Mouse (Mus musculus) intestine, postnatal 0 days (tissue): ENCODE data around the gene Rspo3. TPM values are rescaled to one million over a fixed set of nuclear protein-coding genes. Genes with fewer than 3 reads are reported as not detected.

ENCODE experiments used
- ATAC-seq: fragments of 200-750 bp; cut with Nextera tagmentation; 2 replicates; pipeline ENCODE4 v1.8.0; 2017; ENCODE audit warnings: mild to moderate bottlenecking, moderate TSS enrichment, moderate library complexity
- H3K27ac ChIP-seq: fragments of 300-500 bp; sonication (generic); 2 replicates; pipeline ENCODE4 v1.5.1; 2014; ENCODE audit warnings: mild to moderate bottlenecking, low read depth, low read length, moderate library complexity
- H3K27me3 ChIP-seq: fragments of 300-500 bp; sonication (generic); replicated peaks from 2 replicates; pipeline ENCODE4 v1.6.1; 2014; ENCODE audit warnings: low read length, mixed read lengths; ENCODE audit not compliant: control insufficient read depth, insufficient read depth
- H3K36me3 ChIP-seq: fragments of 300-500 bp; sonication (generic); 2 replicates; pipeline ENCODE4 v1.6.1; 2014; ENCODE audit warnings: mild to moderate bottlenecking, moderate library complexity; ENCODE audit not compliant: control insufficient read depth, insufficient read depth
- H3K4me1 ChIP-seq: fragments of 300-500 bp; sonication (generic); replicated peaks from 2 replicates; pipeline ENCODE4 v1.6.1; 2014; ENCODE audit warnings: antibody characterized with exemption, low read length, mixed read lengths; ENCODE audit not compliant: control insufficient read depth, insufficient read depth
- H3K4me2 ChIP-seq: fragments of 300-500 bp; sonication (generic); replicated peaks from 2 replicates; pipeline ENCODE4 v1.6.1; 2014; ENCODE audit warnings: low read depth, mild to moderate bottlenecking, moderate library complexity
- H3K4me3 ChIP-seq: fragments of 300-500 bp; sonication (generic); 2 replicates; pipeline ENCODE4 v1.5.1; 2014; ENCODE audit warnings: low read depth, low read length
- H3K9ac ChIP-seq: fragments of 300-500 bp; sonication (generic); 2 replicates; pipeline ENCODE4 v1.6.1; 2014; ENCODE audit warnings: mild to moderate bottlenecking, low read depth, low read length
- H3K9me3 ChIP-seq: fragments of 300-500 bp; sonication (generic); 2 replicates; pipeline ENCODE4 v1.6.1; 2016; ENCODE audit warnings: mixed run types; ENCODE audit not compliant: control insufficient read depth
- CTCF ChIP-seq: sonication (generic); IDR thresholded peaks from 2 replicates; pipeline ENCODE4 v1.5.1; 2016; ENCODE audit warnings: low read depth, mild to moderate bottlenecking, control low read depth, antibody characterized with exemption, moderate library complexity
- WGBS: fragments of 180-500 bp; shearing (Covaris S2); extraction: QIAGEN DNeasy Blood & Tissue Kit; methylation state at CpG from one replicate; pipeline ENCODE4 v1.1.7; 2014; 5-methylcytosine and 5-hydroxymethylcytosine counted together
- polyA plus RNA-seq: library from polyadenylated mRNA; unstranded; fragments of >200 nt; fragmentation: Nextera tagmentation; extraction: Ambion mirVana; gene quantifications from 2 replicates; pipeline ENCODE4 v1.2.1, GENCODE M21; 2015

The Rspo3 gene
- polyA plus RNA-seq, 1 experiment from 2014 or later, result 4.7 TPM

DNA sequence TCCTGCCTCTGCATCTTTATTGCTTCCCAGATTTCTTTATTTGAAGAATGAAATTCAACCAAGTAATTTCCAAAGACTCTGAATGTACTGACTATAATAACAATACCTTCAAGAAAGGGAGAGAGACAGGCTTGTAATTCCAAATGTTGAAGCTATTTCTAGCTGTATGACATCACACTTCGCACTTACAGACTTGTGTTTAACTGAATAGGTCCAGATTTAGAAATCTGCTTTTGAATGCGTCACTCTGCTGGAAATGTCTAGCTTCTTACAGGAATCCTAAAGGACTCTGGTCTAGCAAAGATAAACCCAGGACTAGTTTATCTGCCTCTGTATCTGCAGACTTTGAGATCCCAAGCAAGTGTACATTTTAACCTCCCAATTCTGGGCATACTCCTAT lies 3.8 kb upstream of the Rspo3 start:
- H3K27me3 ChIP-seq, result peaks cover 8% of the 10 kb centered on the region; the same call in 1 of the 2 replicates
- TF ChIP-seq CTCF, result no peak
- H3K4me2 ChIP-seq, result no peak overlapping the region
- H3K36me3 ChIP-seq, result no peaks in the 10 kb centered on the region
- no peaks in the 10 kb centered on the region for H3K4me1 ChIP-seq
- 73% methylated on average over 2 of the region's 2 CpGs for WGBS
- no peak for ATAC-seq
- no peak overlapping the region for H3K4me3 ChIP-seq
- H3K9me3 ChIP-seq, result no peaks in the 10 kb centered on the region
- no peak overlapping the region for H3K27ac ChIP-seq
- no peak overlapping the region for H3K9ac ChIP-seq

DNA sequence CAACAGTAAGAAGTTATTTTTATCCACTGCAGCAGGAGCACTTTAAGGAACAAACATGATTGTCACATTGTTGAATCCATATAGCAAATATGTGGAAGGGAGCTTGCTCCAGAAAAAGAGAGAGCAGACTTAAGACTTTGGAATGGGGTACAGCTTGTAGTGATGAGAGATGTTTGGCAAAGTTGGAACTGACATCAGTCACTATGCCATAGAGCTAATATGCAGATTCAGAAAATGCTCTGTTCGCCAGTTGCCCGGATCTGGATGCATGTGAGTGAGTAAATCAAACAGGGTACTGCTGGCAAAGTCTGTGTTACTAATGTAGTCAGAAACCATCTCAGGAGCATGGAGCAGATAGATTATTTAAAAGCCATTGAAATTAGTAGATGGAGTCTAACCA lies 3.1 kb upstream of the Rspo3 start:
- 64% methylated on average over 2 of the region's 2 CpGs for WGBS
- no peak for TF ChIP-seq CTCF
- H3K4me2 ChIP-seq, result no peak overlapping the region
- no peaks in the 10 kb centered on the region for H3K9me3 ChIP-seq
- peaks cover 15% of the 10 kb centered on the region; the same call in 1 of the 2 replicates for H3K27me3 ChIP-seq
- no peaks in the 10 kb centered on the region for H3K36me3 ChIP-seq
- H3K4me3 ChIP-seq, result no peak overlapping the region
- no peak for ATAC-seq
- no peak overlapping the region for H3K9ac ChIP-seq
- H3K27ac ChIP-seq, result no peak overlapping the region
- no peaks in the 10 kb centered on the region for H3K4me1 ChIP-seq

DNA sequence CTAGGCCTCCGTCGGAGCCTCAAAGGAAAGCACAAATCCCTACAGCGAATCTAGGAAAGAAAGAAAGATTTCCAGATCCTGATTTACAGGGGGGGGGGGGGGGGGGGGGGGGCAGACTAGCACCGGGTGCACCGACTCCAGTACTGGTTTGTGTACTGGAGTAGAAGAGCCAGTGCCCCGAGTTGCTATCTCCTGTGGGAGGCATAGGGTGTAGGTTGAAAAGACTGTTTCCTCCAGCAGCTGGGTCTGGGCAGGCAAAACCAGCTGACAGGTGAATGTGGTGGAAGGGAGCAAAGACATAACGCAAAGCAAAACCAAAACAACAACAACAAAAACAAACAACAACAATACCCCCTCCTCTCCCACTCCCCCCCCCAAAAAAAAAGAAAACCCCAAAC lies 838 bp downstream of the Rspo3 start:
- TF ChIP-seq CTCF, result no peak
- peak overlapping the region; percentile 69 for H3K4me3 ChIP-seq
- peak overlapping the region; percentile 95 for H3K4me2 ChIP-seq
- 1% methylated on average over 7 of the region's 7 CpGs for WGBS
- H3K36me3 ChIP-seq, result no peaks in the 10 kb centered on the region
- no peaks in the 10 kb centered on the region for H3K9me3 ChIP-seq
- H3K27me3 ChIP-seq, result peaks cover 26% of the 10 kb centered on the region; the same call in 1 of the 2 replicates
- no peaks in the 10 kb centered on the region for H3K4me1 ChIP-seq
- H3K9ac ChIP-seq, result no peak overlapping the region
- no peak overlapping the region for H3K27ac ChIP-seq
- ATAC-seq, result 0 out of 2 replicates have a peak, but pooled peaks have one; percentile 33

DNA sequence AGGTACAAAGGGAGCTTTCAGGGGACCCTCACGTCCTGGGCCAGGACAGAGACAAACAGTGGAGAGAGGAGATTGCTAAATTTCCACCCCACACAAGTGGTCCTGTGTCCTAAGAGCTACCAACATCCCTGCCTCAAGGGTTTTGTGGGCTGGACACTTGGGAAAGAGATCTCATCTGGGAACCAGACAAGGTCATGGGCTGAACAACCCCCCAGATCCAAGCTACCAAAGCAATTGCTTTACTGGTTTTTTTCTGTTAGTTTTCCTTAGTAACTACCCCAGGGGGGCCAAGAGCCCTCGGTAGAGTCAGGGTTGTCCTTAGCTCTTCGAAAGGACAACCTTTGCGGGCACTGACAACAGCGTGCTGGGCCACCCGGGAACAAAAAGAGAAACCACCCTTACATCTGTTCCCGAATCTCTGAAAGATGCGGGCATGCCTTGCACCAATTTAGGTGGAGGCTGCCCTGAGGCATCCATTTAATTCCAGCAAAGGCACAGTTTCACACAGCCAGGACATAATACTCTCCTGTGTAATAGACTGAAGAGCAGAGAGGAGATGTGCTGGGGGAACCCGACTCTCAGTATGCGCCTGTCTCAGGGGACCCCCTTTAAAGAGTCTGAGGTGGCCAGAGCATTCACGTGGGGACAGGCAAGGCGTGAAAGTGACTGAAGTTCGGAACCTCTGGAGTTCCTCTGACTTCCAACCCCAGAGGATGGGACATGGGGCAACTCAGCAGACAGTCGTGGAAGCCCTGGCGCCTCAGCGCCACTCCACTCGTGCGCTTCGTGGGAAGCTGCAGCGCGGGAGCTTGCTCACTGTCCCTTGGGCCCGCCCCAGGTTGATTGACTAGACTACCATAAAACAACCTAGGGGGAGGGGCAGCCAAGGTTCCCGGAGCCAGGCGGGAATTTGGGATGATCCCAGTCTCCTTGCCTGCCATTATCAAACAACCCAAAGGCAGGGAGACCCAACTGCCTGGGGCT lies 1.5 kb downstream of the Rspo3 start:
- Histone ChIP-seq H3K36me3 (no peaks in the 10 kb centered on the region), H3K27me3 (peaks cover 26% of the 10 kb centered on the region; the same call in 1 of the 2 replicates), H3K4me2 (peak overlapping the region; percentile 95), H3K27ac (no peak overlapping the region), H3K9me3 (no peaks in the 10 kb centered on the region), H3K4me3 (peak overlapping the region; percentile 69), H3K4me1 (no peaks in the 10 kb centered on the region), H3K9ac (no peak overlapping the region)
- 0 out of 2 replicates have a peak, but pooled peaks have one; percentile 19 for ATAC-seq
- 2% methylated on average over 24 of the region's 24 CpGs for WGBS
- no peak for TF ChIP-seq CTCF

DNA sequence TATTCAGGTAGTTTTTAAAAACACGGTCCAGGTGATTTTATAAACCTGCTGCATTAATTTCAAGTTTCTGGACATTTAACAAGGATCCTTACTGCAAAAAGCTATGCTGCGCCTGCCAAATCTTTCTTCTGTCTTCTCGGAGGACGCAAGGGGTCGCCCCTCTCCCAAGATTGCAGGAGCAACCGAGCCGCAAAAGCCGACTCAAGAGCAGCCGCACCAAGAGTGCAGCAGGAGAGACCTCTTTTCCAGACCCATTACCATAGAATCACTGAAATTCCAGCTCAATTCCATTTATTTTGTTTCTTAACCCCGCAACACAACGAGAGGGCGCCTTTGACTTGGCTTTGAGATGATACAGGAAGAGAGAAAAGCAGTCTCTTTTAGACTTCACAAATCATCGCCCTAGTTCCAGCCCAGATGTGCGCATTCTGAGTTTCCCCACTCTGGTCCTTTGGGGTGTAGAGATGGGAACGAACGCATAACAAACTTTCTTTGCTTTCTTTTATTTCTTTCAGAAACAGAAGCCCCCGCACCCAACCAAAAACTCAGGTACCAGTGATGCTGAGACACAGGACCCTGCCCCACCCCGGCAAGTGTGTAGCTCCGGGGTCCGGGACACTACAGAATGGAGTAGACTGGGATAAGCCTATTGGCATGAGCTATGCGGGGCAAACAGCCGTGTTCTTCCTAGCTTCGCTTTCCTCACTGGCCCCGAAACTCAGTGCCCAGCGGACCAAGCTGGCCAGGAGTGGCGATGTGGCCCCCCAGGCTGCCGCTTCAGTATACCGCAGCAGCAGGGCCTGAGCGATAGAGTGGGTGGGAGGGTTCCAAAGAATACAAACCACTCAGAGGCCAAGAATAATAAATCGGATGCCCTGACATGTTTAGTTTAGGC lies 2.6 kb downstream of the Rspo3 start:
- peak overlapping the region; percentile 95 for H3K4me2 ChIP-seq
- peak; percentile 83 for TF ChIP-seq CTCF
- no peaks in the 10 kb centered on the region for H3K9me3 ChIP-seq
- H3K4me1 ChIP-seq, result no peaks in the 10 kb centered on the region
- ATAC-seq, result no peak
- 2% methylated on average over 30 of the region's 30 CpGs for WGBS
- H3K36me3 ChIP-seq, result no peaks in the 10 kb centered on the region
- no peak overlapping the region for H3K27ac ChIP-seq
- H3K9ac ChIP-seq, result no peak overlapping the region
- peaks cover 26% of the 10 kb centered on the region; the same call in 1 of the 2 replicates for H3K27me3 ChIP-seq
- H3K4me3 ChIP-seq, result peak overlapping the region; percentile 69

DNA sequence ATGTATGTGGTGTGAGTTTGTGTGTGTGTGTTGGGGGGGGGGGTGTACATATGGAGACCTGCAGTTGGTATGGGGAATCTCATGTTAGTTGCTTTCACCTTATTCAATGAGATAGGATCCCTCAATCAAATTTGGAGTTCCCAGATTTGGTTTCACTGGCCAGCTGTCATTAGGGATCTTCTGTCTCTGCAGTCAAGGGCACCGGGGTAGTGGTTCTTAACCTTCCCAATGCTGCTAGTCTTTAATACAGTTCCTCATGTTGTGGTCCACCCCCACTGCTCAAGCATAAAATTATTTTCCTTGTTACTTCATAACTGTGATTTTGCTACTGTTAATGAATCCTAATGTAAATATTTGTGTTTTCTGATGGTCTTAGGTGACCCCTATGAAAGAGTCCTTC lies 22.1 kb downstream of the Rspo3 start:
- Histone ChIP-seq H3K9me3 (no peaks in the 10 kb centered on the region), H3K9ac (no peak overlapping the region), H3K4me1 (no peaks in the 10 kb centered on the region), H3K36me3 (no peaks in the 10 kb centered on the region), H3K4me2 (no peak overlapping the region), H3K27me3 (no peaks in the 10 kb centered on the region), H3K4me3 (no peak overlapping the region), H3K27ac (no peak overlapping the region)
- 93% methylated on average over 1 of the region's 1 CpGs for WGBS
- TF ChIP-seq CTCF, result no peak
- ATAC-seq, result no peak
